Mouse (Mus musculus): ENCODE data around the gene Cdc14b. TPM values are rescaled to one million over a fixed set of nuclear protein-coding genes. Genes with fewer than 3 reads are reported as not detected.

Cdc14b gene
- polyA plus RNA-seq, 1 experiment from 2014 or later, result 21.0 TPM

- no peaks in the 10 kb centered on the region for H3K27me3 ChIP-seq (ENCODE audit: control insufficient read depth, insufficient read depth, low read length)
- H3K4me2 ChIP-seq (ENCODE audit: low read length), result no peak overlapping the region
- H3K4me1 ChIP-seq (ENCODE audit: control insufficient read depth in 2 of 2, insufficient read depth in 2 of 2, low read length in 2 of 2), result no peaks in the 10 kb centered on the region; a peak in 1 of 4 replicates
- H3K27ac ChIP-seq (replicated peaks in 1 of 2; ENCODE audit: control insufficient read depth in 1 of 2, insufficient read depth in 1 of 2, low read depth in 2 of 2, low read length in 2 of 2), result no peak overlapping the region
- 0 out of 2 replicates have a peak overlapping the region, but pooled peaks have one; percentile 21 for H3K9ac ChIP-seq (ENCODE audit: low read length)
- WGBS, result 61% methylated on average over 13 of the region's 13 CpGs
- H3K9me3 ChIP-seq (ENCODE audit: control insufficient read depth, low read length), result no peaks in the 10 kb centered on the region
- H3K36me3 ChIP-seq (ENCODE audit: control insufficient read depth, insufficient read depth, low read length), result peaks cover 90% of the 10 kb centered on the region
- no peak for ATAC-seq (ENCODE audit: insufficient number of reproducible peaks, insufficient read depth, low FRiP score, low read depth)
- no peak overlapping the region for H3K4me3 ChIP-seq (ENCODE audit: control insufficient read depth in 1 of 2, insufficient read depth in 1 of 2, low read depth in 1 of 2, low read length in 2 of 2)
Measured at GRCm38 (mm10) chr13:64178746-64179652, 96.1 kb downstream of the Cdc14b start.

GRCm38 (mm10) chr13:64178000-64178399, 97.1 kb downstream of the Cdc14b start:
- Histone ChIP-seq H3K9ac (ENCODE audit: low read length) (no peak overlapping the region), H3K27me3 (ENCODE audit: control insufficient read depth, insufficient read depth, low read length) (no peaks in the 10 kb centered on the region), H3K36me3 (ENCODE audit: control insufficient read depth, insufficient read depth, low read length) (peaks cover 90% of the 10 kb centered on the region), H3K4me1 (ENCODE audit: control insufficient read depth in 2 of 2, insufficient read depth in 2 of 2, low read length in 2 of 2) (no peaks in the 10 kb centered on the region; a peak in 1 of 4 replicates), H3K9me3 (ENCODE audit: control insufficient read depth, low read length) (no peaks in the 10 kb centered on the region), H3K4me3 (ENCODE audit: control insufficient read depth in 1 of 2, insufficient read depth in 1 of 2, low read depth in 1 of 2, low read length in 2 of 2) (no peak overlapping the region), H3K4me2 (ENCODE audit: low read length) (no peak overlapping the region), H3K27ac (replicated peaks in 1 of 2; ENCODE audit: control insufficient read depth in 1 of 2, insufficient read depth in 1 of 2, low read depth in 2 of 2, low read length in 2 of 2) (no peak overlapping the region)
- ATAC-seq (ENCODE audit: insufficient number of reproducible peaks, insufficient read depth, low FRiP score, low read depth), result no peak
- WGBS, result 56% methylated on average over 7 of the region's 7 CpGs

GRCm38 (mm10) chr13:64169746-64170145, 105.3 kb downstream of the Cdc14b start:
- Histone ChIP-seq H3K9ac (ENCODE audit: low read length) (no peak overlapping the region), H3K27ac (replicated peaks in 1 of 2; ENCODE audit: control insufficient read depth in 1 of 2, insufficient read depth in 1 of 2, low read depth in 2 of 2, low read length in 2 of 2) (no peak overlapping the region), H3K27me3 (ENCODE audit: control insufficient read depth, insufficient read depth, low read length) (no peaks in the 10 kb centered on the region), H3K4me2 (ENCODE audit: low read length) (no peak overlapping the region), H3K36me3 (ENCODE audit: control insufficient read depth, insufficient read depth, low read length) (peaks cover 67% of the 10 kb centered on the region), H3K4me3 (ENCODE audit: control insufficient read depth in 1 of 2, insufficient read depth in 1 of 2, low read depth in 1 of 2, low read length in 2 of 2) (no peak overlapping the region), H3K9me3 (ENCODE audit: control insufficient read depth, low read length) (peaks cover 50% of the 10 kb centered on the region), H3K4me1 (ENCODE audit: control insufficient read depth in 2 of 2, insufficient read depth in 2 of 2, low read length in 2 of 2) (no peaks in the 10 kb centered on the region)
- WGBS, result 97% methylated on average over 25 of the region's 25 CpGs
- no peak for ATAC-seq (ENCODE audit: insufficient number of reproducible peaks, insufficient read depth, low FRiP score, low read depth)

GRCm38 (mm10) chr13:64163147-64163715, 111.9 kb downstream of the Cdc14b start:
- WGBS, result 38% methylated on average over 13 of the region's 13 CpGs
- Histone ChIP-seq H3K9ac (ENCODE audit: low read length) (peak overlapping the region; percentile 82), H3K4me3 (ENCODE audit: control insufficient read depth in 1 of 2, insufficient read depth in 1 of 2, low read depth in 1 of 2, low read length in 2 of 2) (peak overlapping the region; percentile 73 to 84), H3K4me2 (ENCODE audit: low read length) (peak overlapping the region; percentile 89), H3K36me3 (ENCODE audit: control insufficient read depth, insufficient read depth, low read length) (peaks cover 6% of the 10 kb centered on the region; the same call in 1 of the 2 replicates), H3K27me3 (ENCODE audit: control insufficient read depth, insufficient read depth, low read length) (no peaks in the 10 kb centered on the region), H3K4me1 (ENCODE audit: control insufficient read depth in 2 of 2, insufficient read depth in 2 of 2, low read length in 2 of 2) (peaks cover 6 to 12% of the 10 kb centered on the region in 2 experiments; a peak in 2 of 4 replicates), H3K9me3 (ENCODE audit: control insufficient read depth, low read length) (peaks cover 9% of the 10 kb centered on the region), H3K27ac (replicated peaks in 1 of 2; ENCODE audit: control insufficient read depth in 1 of 2, insufficient read depth in 1 of 2, low read depth in 2 of 2, low read length in 2 of 2) (no peak overlapping the region)
- no peak for ATAC-seq (ENCODE audit: insufficient number of reproducible peaks, insufficient read depth, low FRiP score, low read depth)

- WGBS, result 5% methylated on average over 14 of the region's 14 CpGs
- no peak for ATAC-seq (ENCODE audit: insufficient number of reproducible peaks, insufficient read depth, low FRiP score, low read depth)
Measured at GRCm38 (mm10) chr13:64162626-64163025, 112.5 kb downstream of the Cdc14b start.

GRCm38 (mm10) chr13:64161916-64162611, 113.0 kb downstream of the Cdc14b start:
- peak overlapping the region; percentile 89 for H3K4me2 ChIP-seq (ENCODE audit: low read length)
- H3K27me3 ChIP-seq (ENCODE audit: control insufficient read depth, insufficient read depth, low read length), result no peaks in the 10 kb centered on the region

More at GRCm38 (mm10) chr13:64162626-64163025, 112.5 kb downstream of the Cdc14b start:
- Histone ChIP-seq H3K27me3 (ENCODE audit: control insufficient read depth, insufficient read depth, low read length) (no peaks in the 10 kb centered on the region), H3K4me3 (ENCODE audit: control insufficient read depth in 1 of 2, insufficient read depth in 1 of 2, low read depth in 1 of 2, low read length in 2 of 2) (peak overlapping the region; percentile 73 to 84), H3K9me3 (ENCODE audit: control insufficient read depth, low read length) (peaks cover 5% of the 10 kb centered on the region), H3K4me2 (ENCODE audit: low read length) (peak overlapping the region; percentile 89), H3K9ac (ENCODE audit: low read length) (peak overlapping the region; percentile 82), H3K4me1 (ENCODE audit: control insufficient read depth in 2 of 2, insufficient read depth in 2 of 2, low read length in 2 of 2) (peaks cover 6 to 12% of the 10 kb centered on the region in 2 experiments; a peak in 2 of 4 replicates), H3K27ac (replicated peaks in 1 of 2; ENCODE audit: control insufficient read depth in 1 of 2, insufficient read depth in 1 of 2, low read depth in 2 of 2, low read length in 2 of 2) (peak overlapping the region; percentile 79 to 89; a peak in 3 of 4 replicates), H3K36me3 (ENCODE audit: control insufficient read depth, insufficient read depth, low read length) (peaks cover 4% of the 10 kb centered on the region; the same call in 1 of the 2 replicates)

GRCm38 (mm10) chr13:64161548-64161915, 113.6 kb downstream of the Cdc14b start, which contains the start of gene Habp4:
TSS of gene Habp4 (plus strand) at chr13:64161824.
- H3K36me3 ChIP-seq (ENCODE audit: control insufficient read depth, insufficient read depth, low read length), result peaks cover under 1% of the 10 kb centered on the region; the same call in 1 of the 2 replicates
- peak within 1 kb of the TSS; percentile 89 for H3K4me2 ChIP-seq (ENCODE audit: low read length)
- ATAC-seq (ENCODE audit: insufficient number of reproducible peaks, insufficient read depth, low FRiP score, low read depth), result peak; percentile 100
- no peaks in the 10 kb centered on the region for H3K9me3 ChIP-seq (ENCODE audit: control insufficient read depth, low read length)
- H3K27ac ChIP-seq (replicated peaks in 1 of 2; ENCODE audit: control insufficient read depth in 1 of 2, insufficient read depth in 1 of 2, low read depth in 2 of 2, low read length in 2 of 2), result peak within 1 kb of the TSS; percentile 86 to 89
- H3K4me1 ChIP-seq (ENCODE audit: control insufficient read depth in 2 of 2, insufficient read depth in 2 of 2, low read length in 2 of 2), result peaks cover 6 to 12% of the 10 kb centered on the region in 2 experiments; a peak in 2 of 4 replicates
- H3K4me3 ChIP-seq (ENCODE audit: control insufficient read depth in 1 of 2, insufficient read depth in 1 of 2, low read depth in 1 of 2, low read length in 2 of 2), result peak within 1 kb of the TSS; percentile 73 to 84
- no peaks in the 10 kb centered on the region for H3K27me3 ChIP-seq (ENCODE audit: control insufficient read depth, insufficient read depth, low read length)
- 0% methylated on average over 24 of the region's 31 CpGs for WGBS
- H3K9ac ChIP-seq (ENCODE audit: low read length), result peak within 1 kb of the TSS; percentile 82

More at GRCm38 (mm10) chr13:64161916-64162611, 113.0 kb downstream of the Cdc14b start:
- peaks cover 3% of the 10 kb centered on the region; the same call in 1 of the 2 replicates for H3K36me3 ChIP-seq (ENCODE audit: control insufficient read depth, insufficient read depth, low read length)
- peaks cover 6 to 12% of the 10 kb centered on the region in 2 experiments; a peak in 2 of 4 replicates for H3K4me1 ChIP-seq (ENCODE audit: control insufficient read depth in 2 of 2, insufficient read depth in 2 of 2, low read length in 2 of 2)
- peak overlapping the region; percentile 73 to 84 for H3K4me3 ChIP-seq (ENCODE audit: control insufficient read depth in 1 of 2, insufficient read depth in 1 of 2, low read depth in 1 of 2, low read length in 2 of 2)
- H3K27ac ChIP-seq (replicated peaks in 1 of 2; ENCODE audit: control insufficient read depth in 1 of 2, insufficient read depth in 1 of 2, low read depth in 2 of 2, low read length in 2 of 2), result peak overlapping the region; percentile 79 to 89
- H3K9me3 ChIP-seq (ENCODE audit: control insufficient read depth, low read length), result no peaks in the 10 kb centered on the region; the same call in 1 of the 2 replicates
- peak; percentile 58 for ATAC-seq (ENCODE audit: insufficient number of reproducible peaks, insufficient read depth, low FRiP score, low read depth)
- peak overlapping the region; percentile 82 for H3K9ac ChIP-seq (ENCODE audit: low read length)
- WGBS, result under 1% methylated on average over 65 of the region's 71 CpGs
